Mouse (Mus musculus): ENCODE results near the gene Gigyf2. TPM values are rescaled to one million over a fixed set of nuclear protein-coding genes. Genes with fewer than 3 reads are reported as not detected.

The Gigyf2 gene
- polyA plus RNA-seq, 2 experiments: 47.7 to 64.0 TPM

DNA sequence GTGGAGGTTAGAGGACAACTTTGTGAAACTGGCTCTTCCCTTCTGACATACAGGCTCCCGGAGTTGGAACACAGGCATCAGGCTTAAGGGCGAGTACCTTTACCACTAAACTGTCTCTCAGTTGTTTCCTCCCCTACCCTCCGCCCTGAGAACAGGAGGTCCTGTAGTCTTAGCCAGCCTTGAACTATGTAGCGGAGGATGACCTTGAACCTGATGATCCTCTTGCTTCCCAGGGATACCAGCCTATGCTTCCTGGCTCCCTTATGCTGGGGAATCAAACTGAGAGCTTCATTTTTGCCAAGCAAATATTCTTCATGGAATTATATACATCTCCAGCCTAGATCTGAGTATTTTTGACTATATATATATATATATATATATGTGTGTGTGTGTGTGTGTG, 5.0 kb downstream of the Gigyf2 start:
- Histone ChIP-seq H3K27ac (replicated peaks; ENCODE audit: low read depth, low read length) (no peak overlapping the region), H3K4me3 (replicated peaks; ENCODE audit: low read length) (no peak overlapping the region), H3K9ac (ENCODE audit: low read depth, low read length, severe bottlenecking) (no peak overlapping the region), H3K36me3 (ENCODE audit: control insufficient read depth, insufficient read depth, low read length) (peaks cover 24% of the 10 kb centered on the region), H3K4me2 (replicated peaks; ENCODE audit: low read depth, low read length, severe bottlenecking) (no peak overlapping the region), H3K27me3 (ENCODE audit: control insufficient read depth, insufficient read depth, low read length) (no peaks in the 10 kb centered on the region), H3K4me1 (ENCODE audit: control insufficient read depth, insufficient read depth, low read length) (peaks cover 6% of the 10 kb centered on the region), H3K9me3 (ENCODE audit: control insufficient read depth, low read length) (no peaks in the 10 kb centered on the region)
- TF ChIP-seq POLR2A (IDR thresholded peaks at IDR 0.05; ENCODE audit: borderline replicate concordance, extremely low read depth, insufficient read depth, insufficient read length): no peak
- ATAC-seq (ENCODE audit: low FRiP score, low read depth): no peak
- 96% methylated on average over 4 of the region's 4 CpGs for whole genome bisulfite sequencing
- DNase-seq (ENCODE audit: low spot score): no peak

DNA sequence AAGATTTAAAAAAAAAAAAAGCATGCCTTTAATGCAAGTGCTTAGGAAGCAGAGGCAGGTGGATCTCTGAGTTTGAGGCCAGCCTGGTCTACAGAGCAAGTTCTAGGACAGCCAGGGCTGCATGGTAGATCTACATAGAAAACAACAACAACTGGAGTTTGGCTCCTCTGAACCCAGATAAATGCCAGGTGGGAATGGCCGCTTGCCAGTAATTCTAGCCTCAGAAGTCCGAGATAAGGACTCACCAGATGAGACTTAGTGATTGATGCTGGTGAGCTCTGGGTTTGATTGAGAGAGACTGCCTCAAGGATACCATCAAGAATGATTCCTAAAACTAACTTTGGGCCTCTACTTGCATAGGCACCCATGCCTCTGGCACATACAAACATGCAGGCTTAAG, 23.8 kb downstream of the Gigyf2 start:
- no peak for TF ChIP-seq POLR2A (IDR thresholded peaks at IDR 0.05; ENCODE audit: borderline replicate concordance, extremely low read depth, insufficient read depth, insufficient read length)
- no peaks in the 10 kb centered on the region for H3K4me1 ChIP-seq (ENCODE audit: control insufficient read depth, insufficient read depth, low read length)
- DNase-seq (ENCODE audit: low spot score) (no peak), ATAC-seq (ENCODE audit: low FRiP score, low read depth) (no peak)
- H3K9ac ChIP-seq (ENCODE audit: low read depth, low read length, severe bottlenecking): no peak overlapping the region
- H3K36me3 ChIP-seq (ENCODE audit: control insufficient read depth, insufficient read depth, low read length): peaks cover 13% of the 10 kb centered on the region
- no peak overlapping the region for H3K4me3 ChIP-seq (replicated peaks; ENCODE audit: low read length)
- H3K9me3 ChIP-seq (ENCODE audit: control insufficient read depth, low read length): no peaks in the 10 kb centered on the region
- no peaks in the 10 kb centered on the region for H3K27me3 ChIP-seq (ENCODE audit: control insufficient read depth, insufficient read depth, low read length)
- H3K27ac ChIP-seq (replicated peaks; ENCODE audit: low read depth, low read length): no peak overlapping the region
- H3K4me2 ChIP-seq (replicated peaks; ENCODE audit: low read depth, low read length, severe bottlenecking): no peak overlapping the region
- 83% methylated on average over 2 of the region's 2 CpGs for WGBS

DNA sequence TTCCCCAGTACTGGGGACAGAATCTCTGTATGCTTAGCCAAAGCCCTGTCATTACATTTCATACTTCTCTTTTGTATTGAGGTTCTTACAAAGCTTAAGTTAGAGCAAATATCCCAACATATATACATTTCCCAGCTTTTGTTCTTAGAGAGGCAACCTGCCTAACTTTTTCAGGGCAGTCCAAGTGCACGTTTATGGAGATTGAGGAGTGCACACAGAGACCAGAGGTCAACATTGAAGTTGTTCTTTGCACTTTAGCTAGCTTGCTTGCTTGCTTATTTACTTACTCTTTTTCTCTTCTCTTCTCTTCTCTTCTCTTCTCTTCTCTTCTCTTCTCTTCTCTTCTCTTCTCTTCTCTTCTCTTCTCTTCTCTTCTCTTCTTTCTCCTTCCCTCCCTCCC, 33.5 kb downstream of the Gigyf2 start:
- H3K9me3 ChIP-seq (ENCODE audit: control insufficient read depth, low read length): no peaks in the 10 kb centered on the region
- H3K4me3 ChIP-seq (replicated peaks; ENCODE audit: low read length): no peak overlapping the region
- no peak overlapping the region for H3K27ac ChIP-seq (replicated peaks; ENCODE audit: low read depth, low read length)
- DNase-seq (ENCODE audit: low spot score) (no peak), ATAC-seq (ENCODE audit: low FRiP score, low read depth) (no peak)
- H3K4me1 ChIP-seq (ENCODE audit: control insufficient read depth, insufficient read depth, low read length): no peaks in the 10 kb centered on the region
- no peak overlapping the region for H3K4me2 ChIP-seq (replicated peaks; ENCODE audit: low read depth, low read length, severe bottlenecking)
- WGBS: 75% methylated on average over 1 of the region's 1 CpGs
- TF ChIP-seq POLR2A (IDR thresholded peaks at IDR 0.05; ENCODE audit: borderline replicate concordance, extremely low read depth, insufficient read depth, insufficient read length): no peak
- no peaks in the 10 kb centered on the region for H3K27me3 ChIP-seq (ENCODE audit: control insufficient read depth, insufficient read depth, low read length)
- peaks cover 13% of the 10 kb centered on the region for H3K36me3 ChIP-seq (ENCODE audit: control insufficient read depth, insufficient read depth, low read length)
- H3K9ac ChIP-seq (ENCODE audit: low read depth, low read length, severe bottlenecking): no peak overlapping the region

DNA sequence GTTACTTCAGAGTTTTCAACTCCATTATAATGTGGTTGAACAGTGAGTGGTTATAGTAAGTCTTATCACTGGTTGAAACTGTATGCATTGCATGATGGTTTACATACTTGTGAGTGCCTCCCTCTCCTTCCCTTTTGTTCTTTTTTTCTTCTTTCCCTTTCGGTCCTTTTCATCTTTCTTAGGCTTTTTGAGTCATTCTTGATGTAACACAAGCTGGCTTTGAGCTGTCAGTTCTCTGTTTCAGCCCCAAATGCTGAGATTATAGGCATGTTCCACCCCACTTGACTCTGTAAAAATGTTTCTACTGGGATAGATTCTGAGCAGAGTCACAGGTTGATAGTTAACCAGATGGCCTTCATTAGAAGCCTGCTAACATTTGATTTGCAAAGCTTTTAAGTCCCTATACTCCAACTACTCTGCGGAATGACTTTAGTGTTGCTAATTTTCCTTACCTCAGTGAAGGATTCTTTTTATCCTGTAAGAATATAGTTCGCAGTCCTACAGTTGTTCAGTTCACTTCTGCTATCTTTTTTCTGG, 51.3 kb downstream of the Gigyf2 start:
- H3K9me3 ChIP-seq (ENCODE audit: control insufficient read depth, low read length): no peaks in the 10 kb centered on the region
- H3K27ac ChIP-seq (replicated peaks; ENCODE audit: low read depth, low read length): no peak overlapping the region
- no peak for TF ChIP-seq POLR2A (IDR thresholded peaks at IDR 0.05; ENCODE audit: borderline replicate concordance, extremely low read depth, insufficient read depth, insufficient read length)
- H3K36me3 ChIP-seq (ENCODE audit: control insufficient read depth, insufficient read depth, low read length): peaks cover 58% of the 10 kb centered on the region
- no peak for ATAC-seq (ENCODE audit: low FRiP score, low read depth)
- no peaks in the 10 kb centered on the region for H3K4me1 ChIP-seq (ENCODE audit: control insufficient read depth, insufficient read depth, low read length)
- H3K27me3 ChIP-seq (ENCODE audit: control insufficient read depth, insufficient read depth, low read length): no peaks in the 10 kb centered on the region
- no peak overlapping the region for H3K4me3 ChIP-seq (replicated peaks; ENCODE audit: low read length)
- WGBS: 83% methylated on average over 3 of the region's 3 CpGs
- no peak overlapping the region for H3K9ac ChIP-seq (ENCODE audit: low read depth, low read length, severe bottlenecking)
- no peak for DNase-seq (ENCODE audit: low spot score)
- H3K4me2 ChIP-seq (replicated peaks; ENCODE audit: low read depth, low read length, severe bottlenecking): no peak overlapping the region

DNA sequence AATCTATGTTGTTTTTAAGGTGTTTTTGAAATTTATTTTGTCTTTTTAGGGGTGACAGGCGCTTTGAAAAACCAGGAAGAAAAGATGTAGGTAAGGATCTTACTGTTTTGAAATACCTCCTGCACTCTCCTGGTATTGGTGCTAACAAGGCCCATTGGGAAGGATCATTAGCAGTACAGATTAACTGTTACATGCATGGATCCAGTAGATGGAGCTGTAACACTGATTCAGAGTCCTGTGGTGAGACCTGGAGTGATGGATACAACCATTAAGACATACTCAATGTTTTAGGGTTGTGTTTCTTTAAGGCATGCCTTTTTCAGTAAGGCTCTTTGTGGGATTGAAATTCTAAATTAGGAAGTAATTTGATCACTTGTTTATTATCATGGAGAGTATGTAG, 53.1 kb downstream of the Gigyf2 start:
- DNase-seq (ENCODE audit: low spot score) (peak; percentile 28), ATAC-seq (ENCODE audit: low FRiP score, low read depth) (no peak)
- H3K36me3 ChIP-seq (ENCODE audit: control insufficient read depth, insufficient read depth, low read length): peaks cover 43% of the 10 kb centered on the region
- no peak for TF ChIP-seq POLR2A (IDR thresholded peaks at IDR 0.05; ENCODE audit: borderline replicate concordance, extremely low read depth, insufficient read depth, insufficient read length)
- no peaks in the 10 kb centered on the region for H3K27me3 ChIP-seq (ENCODE audit: control insufficient read depth, insufficient read depth, low read length)
- no peak overlapping the region for H3K9ac ChIP-seq (ENCODE audit: low read depth, low read length, severe bottlenecking)
- no peak overlapping the region for H3K27ac ChIP-seq (replicated peaks; ENCODE audit: low read depth, low read length)
- WGBS: 91% methylated on average over 1 of the region's 1 CpGs
- no peaks in the 10 kb centered on the region for H3K9me3 ChIP-seq (ENCODE audit: control insufficient read depth, low read length)
- H3K4me3 ChIP-seq (replicated peaks; ENCODE audit: low read length): no peak overlapping the region
- H3K4me2 ChIP-seq (replicated peaks; ENCODE audit: low read depth, low read length, severe bottlenecking): no peak overlapping the region
- H3K4me1 ChIP-seq (ENCODE audit: control insufficient read depth, insufficient read depth, low read length): no peaks in the 10 kb centered on the region

DNA sequence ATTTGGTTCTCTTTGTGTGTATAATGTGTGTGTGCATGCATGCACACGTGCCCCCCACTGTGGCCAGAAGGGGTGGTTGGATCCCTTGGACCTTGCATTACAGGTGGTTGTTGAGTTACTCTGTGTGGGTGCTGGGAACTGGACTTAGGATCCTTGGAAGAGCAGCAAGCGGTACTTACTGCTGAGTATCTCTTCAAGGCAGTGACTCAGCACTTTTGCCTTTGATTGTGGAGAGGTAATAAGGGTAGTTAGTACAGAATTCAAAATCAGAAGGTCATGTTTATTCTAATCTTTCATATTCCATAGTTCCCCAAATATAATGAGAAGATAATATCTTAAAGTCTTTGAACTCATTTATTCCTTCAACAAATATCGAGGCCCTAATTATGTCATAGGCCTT, 54.4 kb downstream of the Gigyf2 start:
- H3K4me2 ChIP-seq (replicated peaks; ENCODE audit: low read depth, low read length, severe bottlenecking): no peak overlapping the region
- H3K36me3 ChIP-seq (ENCODE audit: control insufficient read depth, insufficient read depth, low read length): peaks cover 35% of the 10 kb centered on the region
- TF ChIP-seq POLR2A (IDR thresholded peaks at IDR 0.05; ENCODE audit: borderline replicate concordance, extremely low read depth, insufficient read depth, insufficient read length): no peak
- no peak overlapping the region for H3K4me3 ChIP-seq (replicated peaks; ENCODE audit: low read length)
- 91% methylated on average over 3 of the region's 3 CpGs for WGBS
- H3K9ac ChIP-seq (ENCODE audit: low read depth, low read length, severe bottlenecking): no peak overlapping the region
- DNase-seq (ENCODE audit: low spot score): no peak
- H3K27me3 ChIP-seq (ENCODE audit: control insufficient read depth, insufficient read depth, low read length): no peaks in the 10 kb centered on the region
- no peak for ATAC-seq (ENCODE audit: low FRiP score, low read depth)
- no peaks in the 10 kb centered on the region for H3K4me1 ChIP-seq (ENCODE audit: control insufficient read depth, insufficient read depth, low read length)
- no peak overlapping the region for H3K27ac ChIP-seq (replicated peaks; ENCODE audit: low read depth, low read length)
- H3K9me3 ChIP-seq (ENCODE audit: control insufficient read depth, low read length): no peaks in the 10 kb centered on the region

All from limb, embryonic 14.5 days (tissue).